Mouse (Mus musculus): ENCODE measurements around the gene Vsig2. TPM values are rescaled to one million over a fixed set of nuclear protein-coding genes. Genes with fewer than 3 reads are reported as not detected.
A peak's percentile ranks its signal among the peaks of the same experiment; 100 is the strongest.

Gene Vsig2
- polyA plus RNA-seq (2015; fragmentation: Nextera tagmentation; extraction: Ambion mirVana), result 0.88 and 1.3 TPM in 2 replicates

DNA sequence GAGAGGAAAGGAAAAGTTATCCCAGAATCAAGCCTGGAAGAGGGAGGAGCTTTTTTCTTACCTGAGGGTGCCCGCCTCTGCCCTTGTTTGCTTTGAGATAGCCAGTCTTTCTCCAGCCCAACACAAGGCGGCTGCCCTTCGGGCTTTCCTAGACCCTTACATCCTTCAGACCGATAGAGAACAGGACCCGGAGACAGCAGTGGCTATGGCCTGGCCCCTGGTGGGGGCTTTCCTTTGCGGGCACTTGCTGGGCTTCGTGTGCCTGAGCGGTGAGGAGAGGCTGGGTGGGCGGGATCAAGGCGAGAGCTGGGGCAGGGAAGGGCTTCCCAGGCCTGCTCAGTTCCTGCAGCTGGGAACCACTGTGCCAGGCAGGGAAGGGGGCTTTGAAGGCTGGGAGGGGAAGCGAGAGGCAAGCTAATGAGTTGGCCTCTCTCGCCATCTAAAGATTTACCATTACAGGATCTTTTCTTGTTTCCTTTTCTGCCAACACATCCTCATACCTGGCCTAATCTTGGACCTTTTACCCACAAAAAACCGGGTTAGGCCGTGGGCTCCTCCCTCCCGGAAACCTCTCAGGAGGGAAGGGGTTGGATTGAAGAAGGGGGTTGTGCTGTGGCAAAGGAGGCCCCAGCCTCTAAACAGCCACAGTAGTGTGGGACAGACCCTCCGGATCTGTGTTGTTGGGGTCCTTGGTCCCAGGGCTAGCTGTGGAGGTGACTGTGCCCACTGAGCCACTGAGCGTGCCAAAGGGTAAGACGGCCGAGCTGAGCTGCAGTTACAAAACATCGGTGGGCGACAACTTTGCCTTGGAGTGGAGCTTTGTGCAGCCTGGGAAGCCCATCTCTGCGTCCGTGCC is at the start of gene Vsig2:
Gene Vsig2 (plus strand): TSS at position 86 of the 856 bp plus-strand sequence.
- Histone ChIP-seq H3K9me3 (ENCODE audit: low read length) (no peaks in the 10 kb centered on the region), H3K9ac (replicated peaks) (no peak within 1 kb of the TSS), H3K4me3 (ENCODE audit: low read depth, low read length) (no peak within 1 kb of the TSS), H3K4me1 (ENCODE audit: insufficient read depth) (no peaks in the 10 kb centered on the region), H3K27me3 (ENCODE audit: insufficient read depth, low read length) (no peaks in the 10 kb centered on the region), H3K36me3 (replicated peaks; ENCODE audit: insufficient read depth, low read length) (no peaks in the 10 kb centered on the region), H3K27ac (ENCODE audit: low read depth) (no peak within 1 kb of the TSS), H3K4me2 (ENCODE audit: low read depth, low read length) (no peak within 1 kb of the TSS)
- DNase-seq (no peak), ATAC-seq (no peak)
- TF ChIP-seq CTCF (IDR thresholded peaks at IDR 0.05; ENCODE audit: low read depth) (no peak), EP300 (IDR thresholded peaks at IDR 0.05; ENCODE audit: low read depth) (no peak)
- WGBS (ENCODE audit: insufficient replicate concordance), result 68% methylated on average over 23 of the region's 23 CpGs

DNA sequence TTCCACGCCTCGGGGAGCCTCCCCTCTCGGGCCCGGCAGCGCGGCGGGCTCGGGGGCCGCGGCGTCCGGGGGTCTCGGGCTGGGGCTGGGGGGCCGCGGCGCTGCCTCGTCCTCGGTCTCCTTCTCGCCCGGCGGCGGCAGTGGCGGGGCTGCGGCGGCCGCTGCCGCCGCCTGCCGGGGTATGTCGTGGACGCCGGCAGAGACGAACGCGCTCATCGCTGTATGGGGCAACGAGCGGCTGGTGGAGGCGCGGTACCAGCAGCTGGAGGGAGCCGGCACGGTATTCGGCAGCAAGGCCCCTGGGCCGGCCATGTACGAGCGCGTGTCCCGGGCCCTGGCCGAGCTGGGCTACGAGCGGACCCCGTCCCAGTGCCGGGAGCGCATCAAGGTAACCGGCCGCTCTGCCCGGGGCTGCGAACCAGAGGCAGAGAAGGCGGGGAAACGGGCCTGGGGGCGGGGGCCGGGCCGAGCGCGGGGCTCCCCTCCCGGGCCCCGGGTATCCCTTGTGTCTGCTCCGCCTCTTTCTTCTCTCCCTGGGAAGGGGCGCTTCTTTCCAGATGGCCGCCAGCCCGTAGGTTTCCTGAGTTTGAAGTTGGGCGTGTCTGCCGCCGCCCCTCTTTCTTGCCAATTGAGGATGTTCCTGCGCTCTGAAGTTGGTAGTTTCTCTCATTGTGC is 49.5 kb upstream of the Vsig2 start:
- H3K27ac ChIP-seq (ENCODE audit: low read depth), result peak overlapping the region; percentile 99
- WGBS (ENCODE audit: insufficient replicate concordance), result 1% methylated on average over 39 of the region's 75 CpGs
- peak overlapping the region; percentile 98 for H3K4me2 ChIP-seq (ENCODE audit: low read depth, low read length)
- H3K4me1 ChIP-seq (ENCODE audit: insufficient read depth), result peaks cover 14% of the 10 kb centered on the region
- ATAC-seq (peak; percentile 59), DNase-seq (peak; percentile 59)
- TF ChIP-seq EP300 (IDR thresholded peaks at IDR 0.05; ENCODE audit: low read depth) (no peak), CTCF (IDR thresholded peaks at IDR 0.05; ENCODE audit: low read depth) (no peak)
- H3K9ac ChIP-seq (replicated peaks), result peak overlapping the region; percentile 90
- H3K9me3 ChIP-seq (ENCODE audit: low read length), result no peaks in the 10 kb centered on the region
- no peaks in the 10 kb centered on the region for H3K27me3 ChIP-seq (ENCODE audit: insufficient read depth, low read length)
- H3K36me3 ChIP-seq (replicated peaks; ENCODE audit: insufficient read depth, low read length), result no peaks in the 10 kb centered on the region
- peak overlapping the region; percentile 96 for H3K4me3 ChIP-seq (ENCODE audit: low read depth, low read length)

DNA sequence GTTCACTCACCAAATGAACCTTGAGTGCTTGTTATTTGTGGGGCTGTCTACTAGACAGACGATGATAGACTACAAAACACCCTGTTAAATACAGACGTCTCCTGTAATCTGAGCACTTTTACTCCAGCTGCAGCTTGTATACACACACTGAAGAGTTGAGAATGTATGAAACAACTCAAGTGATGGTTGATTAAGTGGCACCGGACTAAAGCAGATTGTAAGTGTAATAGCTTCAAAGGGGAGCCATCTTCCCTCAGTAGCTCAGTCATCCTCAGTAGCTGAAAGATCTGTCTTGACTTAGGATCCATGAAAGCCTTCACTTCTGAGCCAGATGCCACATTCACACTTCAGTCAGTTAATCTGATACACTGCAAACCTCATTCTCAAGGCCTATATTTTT is 43.3 kb upstream of the Vsig2 start:
- ATAC-seq (no peak), DNase-seq (no peak)
- no peak overlapping the region for H3K9ac ChIP-seq (replicated peaks)
- H3K9me3 ChIP-seq (ENCODE audit: low read length), result no peaks in the 10 kb centered on the region
- no peak overlapping the region for H3K4me2 ChIP-seq (ENCODE audit: low read depth, low read length)
- H3K27ac ChIP-seq (ENCODE audit: low read depth), result no peak overlapping the region
- WGBS (ENCODE audit: insufficient replicate concordance), result 77% methylated on average over 3 of the region's 3 CpGs
- TF ChIP-seq CTCF (IDR thresholded peaks at IDR 0.05; ENCODE audit: low read depth), result no peak
- no peaks in the 10 kb centered on the region for H3K27me3 ChIP-seq (ENCODE audit: insufficient read depth, low read length)
- no peaks in the 10 kb centered on the region for H3K36me3 ChIP-seq (replicated peaks; ENCODE audit: insufficient read depth, low read length)
- H3K4me1 ChIP-seq (ENCODE audit: insufficient read depth), result peaks cover 6% of the 10 kb centered on the region; the same call in 1 of the 2 replicates
- H3K4me3 ChIP-seq (ENCODE audit: low read depth, low read length), result no peak overlapping the region

DNA sequence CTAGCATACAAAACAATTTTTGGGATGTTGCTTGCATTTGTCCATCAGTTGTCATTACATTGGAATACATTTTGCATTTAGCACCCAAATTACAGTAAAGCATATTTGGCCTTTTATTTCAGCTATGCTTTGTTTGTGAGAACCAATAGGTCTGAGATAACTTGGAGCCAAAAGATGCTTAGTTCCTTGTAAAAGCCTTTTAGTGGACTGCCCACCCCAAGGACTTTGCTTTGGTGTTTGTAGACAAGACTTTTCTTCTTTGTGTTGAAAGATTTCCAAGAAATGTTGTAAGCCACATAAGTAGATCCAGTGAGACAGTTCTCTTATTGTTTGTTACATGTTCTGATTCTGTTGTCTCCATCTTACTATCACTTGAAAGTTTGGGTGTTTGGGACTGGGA is 42.7 kb upstream of the Vsig2 start:
- Histone ChIP-seq H3K27ac (ENCODE audit: low read depth) (no peak overlapping the region), H3K36me3 (replicated peaks; ENCODE audit: insufficient read depth, low read length) (no peaks in the 10 kb centered on the region)

DNA sequence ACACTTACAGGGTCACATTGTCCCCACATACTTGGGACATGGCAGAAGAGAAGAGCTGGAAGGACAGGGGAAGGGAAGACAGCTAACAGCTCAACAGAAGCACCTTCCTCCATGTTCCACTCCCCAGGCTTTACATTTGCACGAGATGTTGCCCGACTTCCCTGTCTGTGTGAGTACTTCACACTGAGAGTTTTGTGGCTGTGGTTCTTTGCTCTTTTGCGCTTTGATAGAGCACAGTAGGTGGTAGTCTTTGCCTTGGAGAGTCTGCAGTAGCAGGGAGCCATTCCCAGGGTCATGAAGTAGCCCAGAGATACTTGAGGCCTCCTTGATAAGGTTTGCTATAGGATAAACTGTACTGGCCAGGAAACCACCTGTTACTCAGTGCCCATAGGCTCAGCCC is 38.9 kb upstream of the Vsig2 start:
- WGBS (ENCODE audit: insufficient replicate concordance), result 81% methylated on average over 3 of the region's 3 CpGs
- Histone ChIP-seq H3K4me1 (ENCODE audit: insufficient read depth) (peaks cover 6% of the 10 kb centered on the region; the same call in 1 of the 2 replicates), H3K27me3 (ENCODE audit: insufficient read depth, low read length) (no peaks in the 10 kb centered on the region), H3K9ac (replicated peaks) (no peak overlapping the region), H3K9me3 (ENCODE audit: low read length) (no peaks in the 10 kb centered on the region), H3K4me2 (ENCODE audit: low read depth, low read length) (no peak overlapping the region), H3K27ac (ENCODE audit: low read depth) (no peak overlapping the region), H3K4me3 (ENCODE audit: low read depth, low read length) (no peak overlapping the region), H3K36me3 (replicated peaks; ENCODE audit: insufficient read depth, low read length) (no peaks in the 10 kb centered on the region)
- DNase-seq (no peak), ATAC-seq (no peak)
- TF ChIP-seq CTCF (IDR thresholded peaks at IDR 0.05; ENCODE audit: low read depth), result no peak
- no peak for TF ChIP-seq EP300 (IDR thresholded peaks at IDR 0.05; ENCODE audit: low read depth)

More for the DNA sequence above, 42.7 kb upstream of the Vsig2 start:
- peaks cover 6% of the 10 kb centered on the region; the same call in 1 of the 2 replicates for H3K4me1 ChIP-seq (ENCODE audit: insufficient read depth)
- no peak for TF ChIP-seq CTCF (IDR thresholded peaks at IDR 0.05; ENCODE audit: low read depth)
- H3K4me3 ChIP-seq (ENCODE audit: low read depth, low read length), result no peak overlapping the region
- no peak overlapping the region for H3K4me2 ChIP-seq (ENCODE audit: low read depth, low read length)
- ATAC-seq (no peak), DNase-seq (no peak)
- no peaks in the 10 kb centered on the region for H3K27me3 ChIP-seq (ENCODE audit: insufficient read depth, low read length)
- H3K9ac ChIP-seq (replicated peaks), result no peak overlapping the region
- H3K9me3 ChIP-seq (ENCODE audit: low read length), result no peaks in the 10 kb centered on the region

DNA sequence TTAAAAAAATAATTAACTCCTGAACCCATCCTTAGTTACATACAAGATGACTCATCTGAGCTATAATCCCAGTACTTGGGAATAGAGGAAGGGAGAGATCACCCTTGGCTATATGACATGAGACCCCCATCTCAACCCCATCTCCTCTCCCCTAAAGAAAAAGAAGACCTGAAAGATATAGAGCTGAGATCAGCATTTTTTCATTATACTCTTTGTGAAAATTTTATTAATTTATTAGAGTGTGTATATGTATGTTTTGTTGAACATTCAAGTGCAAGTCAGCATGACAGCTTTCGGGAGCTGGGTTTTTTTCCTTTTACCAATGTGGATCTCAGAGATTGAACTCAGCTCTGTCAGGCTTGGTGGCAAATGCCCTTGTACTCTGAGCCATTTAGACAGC is 37.9 kb upstream of the Vsig2 start:
- Histone ChIP-seq H3K27me3 (ENCODE audit: insufficient read depth, low read length) (no peaks in the 10 kb centered on the region), H3K4me1 (ENCODE audit: insufficient read depth) (peaks cover 6% of the 10 kb centered on the region; the same call in 1 of the 2 replicates), H3K4me2 (ENCODE audit: low read depth, low read length) (no peak overlapping the region), H3K27ac (ENCODE audit: low read depth) (no peak overlapping the region), H3K9me3 (ENCODE audit: low read length) (no peaks in the 10 kb centered on the region), H3K9ac (replicated peaks) (no peak overlapping the region), H3K36me3 (replicated peaks; ENCODE audit: insufficient read depth, low read length) (no peaks in the 10 kb centered on the region), H3K4me3 (ENCODE audit: low read depth, low read length) (no peak overlapping the region)
- no peak for DNase-seq
- no peak for TF ChIP-seq CTCF (IDR thresholded peaks at IDR 0.05; ENCODE audit: low read depth)
- TF ChIP-seq EP300 (IDR thresholded peaks at IDR 0.05; ENCODE audit: low read depth), result no peak
- no peak for ATAC-seq
- 82% methylated on average over 1 of the region's 1 CpGs for WGBS (ENCODE audit: insufficient replicate concordance)
